In genomic region chr11:100713174-100713573, GRCm38 (mm10) we compare ENCODE assay signal across 10 mouse cellular contexts. TPM values are rescaled to one million over a fixed set of nuclear protein-coding genes. Genes with fewer than 3 reads are reported as not detected.
DNase-seq lines count a peak whose midpoint lies in the region; ATAC-seq and TF ChIP-seq lines count a peak whose summit lies in the region.
"Had no signal": no experiment of that assay in that cellular context is flagged by ENCODE, and none has a peak within 500 bp of the region (broad histone marks: within the 10 kb centered on the region; RNA-seq: fewer than 3 reads in every experiment).

No protein-coding gene starts in this region.

- no peak overlapping the region for H3K9ac ChIP-seq in lung, postnatal 0 days (replicated peaks; ENCODE audit: low read depth)
- no peak overlapping the region for H3K9ac ChIP-seq in limb, embryonic 12.5 days (replicated peaks)
- H3K9ac ChIP-seq in stomach, embryonic 14.5 days (replicated peaks; ENCODE audit: low read depth, low read length), result no peak overlapping the region

- TF ChIP-seq CTCF in lung, postnatal 0 days (IDR thresholded peaks at IDR 0.05), result no peak
- no peak for TF ChIP-seq CTCF in lung, adult 2 months (IDR thresholded peaks at IDR 0.05; ENCODE audit: insufficient read depth, low read length)

- peaks cover 32% of the 10 kb centered on the region for H3K36me3 ChIP-seq in lung, postnatal 0 days (ENCODE audit: insufficient read depth, low read length)
- peaks cover 59% of the 10 kb centered on the region for H3K36me3 ChIP-seq in limb, embryonic 12.5 days
- H3K36me3 ChIP-seq in stomach, embryonic 14.5 days (ENCODE audit: control insufficient read depth, insufficient read depth, low read length), result peaks cover 40% of the 10 kb centered on the region

- no peak for ATAC-seq in lung, postnatal 0 days
- ATAC-seq in limb, embryonic 12.5 days (ENCODE audit: insufficient number of reproducible peaks, insufficient read depth, low FRiP score, low TSS enrichment, low read depth), result no peak
- ATAC-seq in stomach, embryonic 14.5 days (ENCODE audit: insufficient number of reproducible peaks, insufficient read depth, low FRiP score, low read depth), result no peak

- no peak overlapping the region; the same call in 1 of the 2 replicates for H3K4me3 ChIP-seq in lung, postnatal 0 days (ENCODE audit: low read depth, low read length)
- no peak overlapping the region for H3K4me3 ChIP-seq in lung, adult 2 months (replicated peaks; ENCODE audit: extremely low read depth, low read depth, low read length)
- peak overlapping the region; percentile 25; the same call in 1 of the 2 replicates for H3K4me3 ChIP-seq in limb, embryonic 12.5 days (replicated peaks)
- no peak overlapping the region for H3K4me3 ChIP-seq in stomach, embryonic 14.5 days (ENCODE audit: low read depth, low read length)

- peak overlapping the region; percentile 62; the same call in 1 of the 2 replicates for H3K27ac ChIP-seq in lung, postnatal 0 days (ENCODE audit: low read length)
- H3K27ac ChIP-seq in limb, embryonic 12.5 days, result peak overlapping the region; percentile 66
- no peak overlapping the region; the same call in 1 of the 2 replicates for H3K27ac ChIP-seq in stomach, embryonic 14.5 days (ENCODE audit: low read length)

- H3K27me3 ChIP-seq in lung, postnatal 0 days (replicated peaks; ENCODE audit: insufficient read depth, low read length), result no peaks in the 10 kb centered on the region
- no peaks in the 10 kb centered on the region for H3K27me3 ChIP-seq in limb, embryonic 12.5 days
- H3K27me3 ChIP-seq in stomach, embryonic 14.5 days (ENCODE audit: control insufficient read depth, insufficient read depth, low read length), result no peaks in the 10 kb centered on the region

- TF ChIP-seq EP300 in lung, postnatal 0 days (IDR thresholded peaks at IDR 0.05), result no peak

- peaks cover 16% of the 10 kb centered on the region; the same call in 1 of the 2 replicates for H3K4me1 ChIP-seq in lung, postnatal 0 days (ENCODE audit: insufficient read depth, low read depth, low read length)
- peaks cover 16% of the 10 kb centered on the region for H3K4me1 ChIP-seq in lung, adult 2 months (ENCODE audit: control insufficient read depth, insufficient read depth, low read length)
- peaks cover 35% of the 10 kb centered on the region for H3K4me1 ChIP-seq in limb, embryonic 12.5 days (replicated peaks)
- H3K4me1 ChIP-seq in stomach, embryonic 14.5 days (ENCODE audit: control insufficient read depth, insufficient read depth, low read length), result peaks cover 14% of the 10 kb centered on the region

- WGBS in lung, postnatal 0 days, result 64% methylated on average over 4 of the region's 4 CpGs
- WGBS in lung, adult 2 months, result 63% methylated on average over 4 of the region's 4 CpGs
- WGBS in limb, embryonic 12.5 days, result 65% methylated on average over 4 of the region's 4 CpGs
- 59% methylated on average over 4 of the region's 4 CpGs for WGBS in stomach, embryonic 14.5 days

- no peaks in the 10 kb centered on the region for H3K9me3 ChIP-seq in lung, postnatal 0 days (ENCODE audit: low read length)
- H3K9me3 ChIP-seq in limb, embryonic 12.5 days, result no peaks in the 10 kb centered on the region
- H3K9me3 ChIP-seq in stomach, embryonic 14.5 days (ENCODE audit: control insufficient read depth, low read depth, low read length), result no peaks in the 10 kb centered on the region

- H3K4me2 ChIP-seq in lung, postnatal 0 days (replicated peaks; ENCODE audit: low read depth, low read length), result peak overlapping the region; percentile 62
- H3K4me2 ChIP-seq in limb, embryonic 12.5 days, result peak overlapping the region; percentile 66
- H3K4me2 ChIP-seq in stomach, embryonic 14.5 days (replicated peaks; ENCODE audit: low read depth, low read length), result peak overlapping the region; percentile 53

- DNase-seq in embryo, embryonic 9.5 days (ENCODE audit: extremely low spot score), result peak; percentile 27
- no peak for DNase-seq in embryo, embryonic 11 days
- no peak for DNase-seq in lung, postnatal 0 days (ENCODE audit: low spot score)
- no peak for DNase-seq in lung, adult 2 months
- no peak for DNase-seq in layer of hippocampus, adult 9-11 months
- DNase-seq in cerebellum, postnatal 4 days (ENCODE audit: low spot score in 2 of 2), result no peak

- TF ChIP-seq POLR2A in lung, adult 2 months (IDR thresholded peaks at IDR 0.05; ENCODE audit: borderline replicate concordance, extremely low read depth, low read depth, low read length), result no peak

RNA-seq across cellular contexts. Expression of gene Hspb9, which starts 0.5 kb away (rescaled TPM):
- 0.51 TPM in 1 of 2 replicates, not detected in the other for polyA plus RNA-seq in lung, postnatal 0 days (2015; fragmentation: Nextera tagmentation; extraction: Ambion mirVana)
- polyA plus RNA-seq in lung, adult 2 months (2012; rRNA removed), result 0.36 TPM in 1 of 2 replicates, not detected in the other
- 0.47 TPM in 1 of 2 replicates, not detected in the other for polyA plus RNA-seq in limb, embryonic 12.5 days (2016; fragmentation: Nextera tagmentation; extraction: Ambion mirVana)
- 0.41 and 0.56 TPM in 2 replicates for polyA plus RNA-seq in stomach, embryonic 14.5 days (2014; fragmentation: Nextera tagmentation; extraction: Ambion mirVana)
- polyA plus RNA-seq: brain, embryonic 14.5 days had no signal

RNA-seq across cellular contexts. Expression of gene Kat2a, which starts 0.9 kb away (rescaled TPM):
- polyA plus RNA-seq in lung, postnatal 0 days (2015; fragmentation: Nextera tagmentation; extraction: Ambion mirVana), result 14.2 and 14.5 TPM in 2 replicates
- 27.3 and 28.2 TPM in 2 replicates for polyA plus RNA-seq in lung, adult 2 months (2012; rRNA removed)
- 64.0 and 65.8 TPM in 2 replicates for polyA plus RNA-seq in limb, embryonic 12.5 days (2016; fragmentation: Nextera tagmentation; extraction: Ambion mirVana)
- 50.7 and 51.7 TPM in 2 replicates for polyA plus RNA-seq in stomach, embryonic 14.5 days (2014; fragmentation: Nextera tagmentation; extraction: Ambion mirVana)

RNA-seq across cellular contexts. Expression of gene Dhx58, which starts 9.1 kb away (rescaled TPM):
- polyA plus RNA-seq in lung, postnatal 0 days (2015; fragmentation: Nextera tagmentation; extraction: Ambion mirVana), result 3.1 and 3.3 TPM in 2 replicates
- polyA plus RNA-seq in lung, adult 2 months (2012; rRNA removed), result 8.2 and 9.8 TPM in 2 replicates
- 3.3 and 3.8 TPM in 2 replicates for polyA plus RNA-seq in limb, embryonic 12.5 days (2016; fragmentation: Nextera tagmentation; extraction: Ambion mirVana)
- polyA plus RNA-seq in stomach, embryonic 14.5 days (2014; fragmentation: Nextera tagmentation; extraction: Ambion mirVana), result 1.8 and 3.4 TPM in 2 replicates

RNA-seq across cellular contexts. Expression of gene Zfp385c, which starts 20.9 kb away (rescaled TPM):
- polyA plus RNA-seq in lung, postnatal 0 days (2015; fragmentation: Nextera tagmentation; extraction: Ambion mirVana), result not detected in 2 replicates
- polyA plus RNA-seq in lung, adult 2 months (2012; rRNA removed), result 0.36 and 4.9 TPM in 2 replicates
- polyA plus RNA-seq in limb, embryonic 12.5 days (2016; fragmentation: Nextera tagmentation; extraction: Ambion mirVana), result 0.70 and 0.74 TPM in 2 replicates
- polyA plus RNA-seq in stomach, embryonic 14.5 days (2014; fragmentation: Nextera tagmentation; extraction: Ambion mirVana), result 0.22 TPM in 1 of 2 replicates, not detected in the other
- polyA plus RNA-seq: inflammation-experienced regulatory T-cells, adult 6 months had no signal

RNA-seq across cellular contexts. Expression of gene Rab5c, which starts 24.8 kb away (rescaled TPM):
- 25.3 and 30.4 TPM in 2 replicates for polyA plus RNA-seq in lung, postnatal 0 days (2015; fragmentation: Nextera tagmentation; extraction: Ambion mirVana)
- 235 and 252 TPM in 2 replicates for polyA plus RNA-seq in lung, adult 2 months (2012; rRNA removed)
- polyA plus RNA-seq in limb, embryonic 12.5 days (2016; fragmentation: Nextera tagmentation; extraction: Ambion mirVana), result 14.3 and 24.3 TPM in 2 replicates
- polyA plus RNA-seq in stomach, embryonic 14.5 days (2014; fragmentation: Nextera tagmentation; extraction: Ambion mirVana), result 55.5 and 65.7 TPM in 2 replicates
